Mouse (Mus musculus): Measurements from ENCODE around the gene Myl4. TPM values are rescaled to one million over a fixed set of nuclear protein-coding genes. Genes with fewer than 3 reads are reported as not detected.

Gene Myl4
- polyA plus RNA-seq, 1 experiment from 2014 or later = 33.0 TPM

Other genes starting within 250 kb of the Myl4 start
- 34.9 and 35.9 TPM in 2 replicates for gene Kansl1, start 81.8 kb upstream of the Myl4 start, polyA plus RNA-seq (2014; fragmentation: Nextera tagmentation; extraction: Ambion mirVana)
- gene Cdc27, start within 50 bp of the Myl4 start, polyA plus RNA-seq (2014; fragmentation: Nextera tagmentation; extraction: Ambion mirVana) = 63.6 and 63.9 TPM in 2 replicates
- gene Itgb3, start 57.3 kb downstream of the Myl4 start, polyA plus RNA-seq (2014; fragmentation: Nextera tagmentation; extraction: Ambion mirVana) = 1.6 and 2.3 TPM in 2 replicates
- not detected in 2 replicates for gene Gm11639, start 135.0 kb downstream of the Myl4 start, polyA plus RNA-seq (2014; fragmentation: Nextera tagmentation; extraction: Ambion mirVana)

Measured in neural tube, embryonic 11.5 days (tissue).